Mouse (Mus musculus) megakaryocyte progenitor cell, adult 5-6 weeks (primary cell): ENCODE results near the gene Lmna. TPM values are rescaled to one million over a fixed set of nuclear protein-coding genes. Genes with fewer than 3 reads are reported as not detected.

Experiments used
- ATAC-seq: replicated peaks from 2 replicates; pipeline ENCODE4 v1.8.0; 2016; ENCODE audit warnings: mild to moderate bottlenecking, moderate TSS enrichment, inconsistent platforms; ENCODE audit not compliant: poor library complexity
- total RNA-seq, 2 experiments: library from RNA; stranded (forward) in 1 of 2; stranded (reverse) in 1 of 2; fragments of 157-497, 149-512 nt in 1 of 2; fragments of 200-1000 nt in 1 of 2; gene quantifications; 2 replicates each; pipeline versions ENCODE4 v1.2.3 to v1.2.4; 2015 to 2017

The Lmna gene
- total RNA-seq, 2 experiments from 2014 or later = 2.6 to 5.8 TPM

GRCm38 (mm10) chr3:88502031-88502571, 7.7 kb downstream of the Lmna start:
- ATAC-seq = no peak

- ATAC-seq = no peak
Observed at GRCm38 (mm10) chr3:88501366-88502030, 8.3 kb downstream of the Lmna start.

GRCm38 (mm10) chr3:88500655-88501365, 8.9 kb downstream of the Lmna start:
- no peak for ATAC-seq

- ATAC-seq = no peak
Observed at GRCm38 (mm10) chr3:88500087-88500486, 9.7 kb downstream of the Lmna start.

GRCm38 (mm10) chr3:88499580-88499979, 10.2 kb downstream of the Lmna start:
- ATAC-seq = no peak

- no peak for ATAC-seq
Observed at GRCm38 (mm10) chr3:88495741-88496415, 13.9 kb downstream of the Lmna start.

- ATAC-seq = peak; percentile 42
Observed at GRCm38 (mm10) chr3:88494836-88495628, 14.7 kb downstream of the Lmna start.

GRCm38 (mm10) chr3:88493706-88494582, 15.8 kb downstream of the Lmna start:
- no peak for ATAC-seq

GRCm38 (mm10) chr3:88487396-88487795, 22.4 kb downstream of the Lmna start:
- no peak for ATAC-seq

GRCm38 (mm10) chr3:88486887-88487286, 22.9 kb downstream of the Lmna start:
- no peak for ATAC-seq

GRCm38 (mm10) chr3:88486043-88486442, 23.7 kb downstream of the Lmna start:
- ATAC-seq = no peak

- ATAC-seq = peak; percentile 22; the same call in 1 of the 2 replicates
Observed at GRCm38 (mm10) chr3:88484597-88485316, 25.0 kb downstream of the Lmna start.

GRCm38 (mm10) chr3:88483621-88484020, 26.1 kb downstream of the Lmna start:
- peak; percentile 82 for ATAC-seq

- ATAC-seq = no peak
Observed at GRCm38 (mm10) chr3:88483141-88483540, 26.6 kb downstream of the Lmna start.

- ATAC-seq = no peak
Observed at GRCm38 (mm10) chr3:88482336-88482735, 27.4 kb downstream of the Lmna start.

- ATAC-seq = no peak
Observed at GRCm38 (mm10) chr3:88481372-88482040, 28.2 kb downstream of the Lmna start.

GRCm38 (mm10) chr3:88480679-88481078, 29.1 kb downstream of the Lmna start:
- ATAC-seq = no peak

GRCm38 (mm10) chr3:88479828-88480227, 29.9 kb downstream of the Lmna start:
- no peak for ATAC-seq

GRCm38 (mm10) chr3:88479163-88479562, 30.6 kb downstream of the Lmna start:
- ATAC-seq = no peak
